Mouse (Mus musculus): ENCODE measurements at regions not wholly inside any gene's neighbourhood (a gene's known extent, or its start where the extent isn't known, plus 50 kb on each side); places are given as distances from the start of the nearest gene placed in this dataset.

DNA sequence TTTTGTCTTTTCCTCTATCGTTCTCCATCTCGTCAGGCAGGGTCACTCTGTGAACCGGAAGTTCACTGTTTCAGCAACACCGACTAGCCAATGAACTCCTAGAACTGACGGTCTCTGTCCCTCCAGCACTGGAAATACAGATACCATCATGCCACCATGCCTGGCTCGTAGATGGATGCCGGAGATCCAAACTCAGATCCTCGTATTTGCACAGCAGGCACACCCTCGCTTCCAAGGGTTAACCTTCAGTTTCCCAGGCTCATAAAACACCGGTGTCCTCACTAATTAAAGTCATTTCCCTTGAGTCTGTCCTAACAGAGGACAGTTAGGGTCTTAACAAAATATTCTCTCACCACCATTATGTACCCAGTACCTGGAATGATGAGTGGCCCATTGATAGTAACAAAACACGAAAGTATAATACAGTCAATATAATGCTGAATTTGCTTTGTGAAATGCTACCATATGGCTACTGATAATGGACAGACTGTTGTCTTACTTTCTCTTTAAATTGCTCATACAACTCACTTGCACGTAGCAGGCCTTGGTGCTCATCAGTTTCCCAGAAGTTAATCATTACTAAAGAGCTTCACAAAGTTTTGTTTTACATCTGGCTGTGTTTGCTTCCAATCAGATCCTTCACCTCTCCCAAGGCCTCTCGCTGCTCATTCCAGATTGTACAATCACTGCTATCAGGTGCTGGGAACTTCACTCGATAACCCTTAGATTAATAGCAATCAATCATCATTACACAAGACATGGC lies 52.7 kb upstream of the Ccn6 start:
- no peak for DNase-seq

DNA sequence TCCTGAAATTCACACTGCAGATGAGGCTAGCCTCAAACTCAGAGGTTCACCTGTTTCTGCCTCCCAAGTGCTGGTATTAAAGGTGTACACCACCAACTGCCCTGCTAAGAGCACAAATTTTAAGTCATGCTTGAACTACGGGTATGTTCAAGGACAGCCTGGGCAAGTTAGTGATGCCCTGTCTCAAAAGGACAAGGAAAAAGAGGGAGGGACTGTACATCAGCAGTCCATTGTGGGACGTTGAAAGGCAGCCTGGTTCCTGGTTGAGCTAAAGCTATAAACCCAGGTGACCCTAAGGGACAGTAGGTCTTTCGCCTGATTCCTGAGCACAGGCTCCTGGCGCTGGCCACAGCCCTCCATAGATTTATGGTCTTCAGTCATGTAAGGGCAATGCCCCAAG lies 51.0 kb upstream of the Ccn6 start:
- no peak for DNase-seq

All from retina, postnatal 1 day (tissue).